Mouse (Mus musculus): ENCODE measurements around the gene Cyp2c50.
"Not testable (repeated sequence)": the region's sequence is repeated elsewhere in the genome, so short reads cannot be mapped to it uniquely, and the experiment has no call there.

DNA sequence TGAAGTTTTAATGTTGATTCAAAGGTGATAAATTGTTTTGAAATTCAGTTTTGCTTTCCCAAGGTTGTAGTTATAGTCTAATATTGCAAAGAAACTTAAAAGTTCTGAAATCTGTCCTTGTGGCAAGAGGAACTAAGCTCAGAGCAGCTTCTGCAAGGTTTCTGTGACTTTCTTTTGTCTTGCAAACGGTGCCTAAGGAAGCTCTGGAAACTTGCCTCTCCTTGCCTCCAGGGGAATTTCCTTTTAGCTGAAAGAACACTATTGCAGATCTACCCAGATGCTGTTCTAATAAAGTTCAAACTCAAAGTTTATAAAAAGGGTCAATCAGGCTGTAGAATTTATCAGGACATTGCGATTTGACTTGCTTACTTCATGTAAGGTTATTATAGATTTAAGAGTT, 37.5 kb downstream of the Cyp2c50 start:
- TF ChIP-seq ZC3H11A (IDR thresholded peaks at IDR 0.05; ENCODE audit: borderline replicate concordance, low read depth, low read length); ZNF384 (IDR thresholded peaks at IDR 0.05; ENCODE audit: low read depth, low read length): not testable (repeated sequence)
